Mouse (Mus musculus) heart, adult 10 weeks (tissue): ENCODE data around the gene Zfr2. TPM values are rescaled to one million over a fixed set of nuclear protein-coding genes. Genes with fewer than 3 reads are reported as not detected.

ENCODE experiments used
- polyA plus RNA-seq: library from polyadenylated mRNA; stranded (reverse); fragments of 350-450 nt; fragmentation: Illumina TruSeq; extraction: RNeasy Lipid Tissue Mini Kit (QIAGEN cat#74804); gene quantifications from one replicate; pipeline ENCODE4 v1.2.3, GENCODE M21; 2014; ENCODE audit warnings: low read depth, low replicate concordance

Gene Zfr2
- 3.0 TPM for polyA plus RNA-seq

GRCm38 (mm10) chr10:81232580-81233225 lies at the start of gene Zfr2:
Zfr2 (plus strand) TSS chr10:81233155.

GRCm38 (mm10) chr10:81183805-81184204 lies 49.1 kb upstream of the Zfr2 start, which contains the start of gene 4930442H23Rik:
4930442H23Rik (minus strand) TSS chr10:81183849.

GRCm38 (mm10) chr10:81201807-81202758 lies 30.9 kb upstream of the Zfr2 start, which contains the start of gene Nmrk2:
Nmrk2 (minus strand) TSS chr10:81202051.

DNA sequence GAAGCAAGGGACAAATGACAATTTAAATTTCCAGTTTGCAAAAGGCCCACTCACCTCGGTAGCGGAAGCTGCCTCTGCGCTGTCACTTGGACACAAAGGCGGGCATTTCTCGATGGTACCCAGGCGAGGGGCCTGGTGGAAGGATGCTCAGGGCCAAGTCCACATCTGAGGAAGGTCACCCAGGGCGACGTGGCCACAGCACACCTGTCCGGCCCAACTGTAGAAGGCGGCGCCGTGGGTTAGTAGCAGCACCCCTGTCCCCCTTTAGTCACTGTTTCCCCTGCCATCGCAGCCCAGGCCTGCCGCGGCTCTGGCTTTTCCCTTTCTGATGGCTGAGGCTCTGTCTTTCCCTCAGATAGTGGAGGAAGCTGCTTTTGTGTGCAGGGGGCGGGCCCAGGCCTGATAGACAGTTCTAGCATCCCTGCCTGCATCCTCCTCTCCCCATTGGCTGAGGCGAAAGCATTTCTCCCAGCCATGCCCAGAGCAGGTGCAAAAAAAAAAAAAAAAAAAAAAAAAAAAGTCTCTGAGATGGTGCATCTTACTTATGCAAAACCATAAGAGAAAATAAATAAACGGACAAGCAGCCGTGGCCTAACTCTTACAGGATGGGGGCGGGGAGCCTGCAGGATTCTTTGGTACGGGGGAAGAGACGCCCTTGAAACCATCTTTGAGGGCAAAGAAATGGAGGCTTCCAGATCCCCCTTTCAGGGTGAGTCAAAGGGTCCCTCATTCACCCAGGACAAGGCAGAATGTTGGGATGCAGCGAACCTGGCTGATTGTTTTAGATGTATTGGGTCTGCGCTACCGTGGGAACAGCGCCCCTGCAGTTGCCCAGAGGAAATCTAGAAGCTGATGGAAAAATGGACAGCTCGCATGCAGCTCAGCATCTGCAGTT lies 2.3 kb upstream of the Zfr2 start, which contains the start of gene Atcay:
TSS of gene Atcay (minus strand) at position 396 of the 895 bp plus-strand sequence.

GRCm38 (mm10) chr10:81252424-81253419 lies 19.8 kb downstream of the Zfr2 start, which contains the start of gene Matk:
Matk (plus strand) TSS chr10:81252935.

GRCm38 (mm10) chr10:81266211-81267105 lies 33.5 kb downstream of the Zfr2 start, which contains the start of the genes Mrpl54 and Apba3:
Mrpl54 (minus strand) TSS chr10:81266934.
Apba3 (plus strand) TSS chr10:81266960.

GRCm38 (mm10) chr10:81291511-81292104 lies 58.7 kb downstream of the Zfr2 start, which contains the start of gene Tjp3:
Tjp3 (minus strand) TSS chr10:81291581.

GRCm38 (mm10) chr10:81292554-81293333 lies 59.8 kb downstream of the Zfr2 start, which contains the start of gene Pip5k1c:
Pip5k1c (plus strand) TSS chr10:81292963.

Other genes with a start within 250 kb of the Zfr2 start
- gene Gng7, start 218.2 kb upstream of the Zfr2 start, polyA plus RNA-seq: 0.99 TPM
- gene Diras1, start 207.5 kb upstream of the Zfr2 start, polyA plus RNA-seq: not detected
- 13.6 TPM for gene Slc39a3, start 195.7 kb upstream of the Zfr2 start, polyA plus RNA-seq
- gene Sgta, start 173.0 kb upstream of the Zfr2 start, polyA plus RNA-seq: 90.2 TPM
- 12.6 TPM for gene Thop1, start 163.1 kb upstream of the Zfr2 start, polyA plus RNA-seq
- gene Creb3l3, start 134.3 kb upstream of the Zfr2 start, polyA plus RNA-seq: 0.26 TPM
- 88.4 TPM for gene Map2k2, start 127.2 kb upstream of the Zfr2 start, polyA plus RNA-seq
- 17.1 TPM for gene Zbtb7a, start 97.9 kb upstream of the Zfr2 start, polyA plus RNA-seq
- 17.0 TPM for gene Pias4, start 65.2 kb upstream of the Zfr2 start, polyA plus RNA-seq
- gene Eef2, start 56.5 kb upstream of the Zfr2 start, polyA plus RNA-seq: 1,037 TPM
- 33.0 TPM for gene Dapk3, start 50.1 kb upstream of the Zfr2 start, polyA plus RNA-seq
- gene 4930442H23Rik, start 49.3 kb upstream of the Zfr2 start, polyA plus RNA-seq: not detected
- 4.1 TPM for gene Nmrk2, start 31.1 kb upstream of the Zfr2 start, polyA plus RNA-seq
- not detected for gene Atcay, start 2.3 kb upstream of the Zfr2 start, polyA plus RNA-seq
- 0.47 TPM for gene Matk, start 19.8 kb downstream of the Zfr2 start, polyA plus RNA-seq
- gene Mrpl54, start 33.8 kb downstream of the Zfr2 start, polyA plus RNA-seq: 123 TPM
- 90.2 TPM for gene Apba3, start 33.8 kb downstream of the Zfr2 start, polyA plus RNA-seq
- gene Tjp3, start 58.4 kb downstream of the Zfr2 start, polyA plus RNA-seq: not detected
- gene Pip5k1c, start 59.8 kb downstream of the Zfr2 start, polyA plus RNA-seq: 26.5 TPM
- 15.5 TPM for gene Cactin, start 87.9 kb downstream of the Zfr2 start, polyA plus RNA-seq
- 2.3 TPM for gene Tbxa2r, start 95.6 kb downstream of the Zfr2 start, polyA plus RNA-seq
- 3.9 TPM for gene Gipc3, start 110.1 kb downstream of the Zfr2 start, polyA plus RNA-seq
- 47.1 TPM for gene Hmg20b, start 117.3 kb downstream of the Zfr2 start, polyA plus RNA-seq
- 6.7 TPM for gene Mfsd12, start 124.3 kb downstream of the Zfr2 start, polyA plus RNA-seq
- gene 4930404N11Rik, start 132.7 kb downstream of the Zfr2 start, polyA plus RNA-seq: not detected
- gene Fzr1, start 145.4 kb downstream of the Zfr2 start, polyA plus RNA-seq: 21.5 TPM
- gene Dohh, start 151.3 kb downstream of the Zfr2 start, polyA plus RNA-seq: 54.8 TPM
- 2.0 TPM for gene Gm48551, start 151.3 kb downstream of the Zfr2 start, polyA plus RNA-seq
- not detected for gene Gm48552, start 155.8 kb downstream of the Zfr2 start, polyA plus RNA-seq
- gene Smim24, start 159.9 kb downstream of the Zfr2 start, polyA plus RNA-seq: 6.5 TPM
- gene Nfic, start 222.5 kb downstream of the Zfr2 start, polyA plus RNA-seq: 69.1 TPM
- 0.50 TPM for gene Celf5, start 249.6 kb downstream of the Zfr2 start, polyA plus RNA-seq